Mouse (Mus musculus) kidney, embryonic 15.5 days (tissue): ENCODE data around the gene Tnk2. TPM values are rescaled to one million over a fixed set of nuclear protein-coding genes. Genes with fewer than 3 reads are reported as not detected.
A peak's percentile ranks its signal among the peaks of the same experiment; 100 is the strongest.

Experiments
- ATAC-seq: fragments of 200-750 bp; cut with Nextera tagmentation; replicated peaks from 2 replicates; pipeline ENCODE4 v1.8.0; 2017; ENCODE audit warnings: moderate TSS enrichment; ENCODE audit not compliant: low FRiP score
- H3K27ac ChIP-seq: fragments of 300-500 bp; sonication (generic); 2 replicates; pipeline ENCODE4 v1.5.1; 2015; ENCODE audit warnings: mild to moderate bottlenecking, inconsistent platforms
- H3K27me3 ChIP-seq: fragments of 300-500 bp; sonication (generic); 2 replicates; pipeline ENCODE4 v1.6.1; 2015; ENCODE audit warnings: inconsistent platforms
- H3K36me3 ChIP-seq: fragments of 300-500 bp; sonication (generic); 2 replicates; pipeline ENCODE4 v1.6.1; 2015; ENCODE audit warnings: inconsistent platforms
- H3K4me1 ChIP-seq: fragments of 300-500 bp; sonication (generic); 2 replicates; pipeline ENCODE4 v1.6.1; 2015; ENCODE audit warnings: inconsistent platforms
- H3K4me2 ChIP-seq: fragments of 300-500 bp; sonication (generic); 2 replicates; pipeline ENCODE4 v1.6.1; 2015; ENCODE audit warnings: moderate library complexity, mild to moderate bottlenecking, inconsistent platforms
- H3K4me3 ChIP-seq: fragments of 300-500 bp; sonication (generic); replicated peaks from 2 replicates; pipeline ENCODE4 v1.5.1; 2015; ENCODE audit warnings: mild to moderate bottlenecking, inconsistent platforms
- H3K9ac ChIP-seq: fragments of 300-500 bp; sonication (generic); 2 replicates; pipeline ENCODE4 v1.6.1; 2015; ENCODE audit warnings: mild to moderate bottlenecking, inconsistent platforms
- H3K9me3 ChIP-seq: fragments of 300-500 bp; sonication (generic); replicated peaks from 2 replicates; pipeline ENCODE4 v1.6.1; 2016; ENCODE audit warnings: inconsistent platforms
- WGBS: fragments of 180-500 bp; shearing (Covaris S2); methylation state at CpG from one replicate; pipeline ENCODE4 v1.1.7; 2015; ENCODE audit warnings: mixed read lengths; 5-methylcytosine and 5-hydroxymethylcytosine counted together
- polyA plus RNA-seq: library from polyadenylated mRNA; unstranded; fragments of >200 nt; fragmentation: Nextera tagmentation; extraction: Ambion mirVana; gene quantifications from 2 replicates; pipeline ENCODE4 v1.2.1, GENCODE M21; 2015

The Tnk2 gene
- polyA plus RNA-seq, 1 experiment from 2014 or later = 12.4 TPM

DNA sequence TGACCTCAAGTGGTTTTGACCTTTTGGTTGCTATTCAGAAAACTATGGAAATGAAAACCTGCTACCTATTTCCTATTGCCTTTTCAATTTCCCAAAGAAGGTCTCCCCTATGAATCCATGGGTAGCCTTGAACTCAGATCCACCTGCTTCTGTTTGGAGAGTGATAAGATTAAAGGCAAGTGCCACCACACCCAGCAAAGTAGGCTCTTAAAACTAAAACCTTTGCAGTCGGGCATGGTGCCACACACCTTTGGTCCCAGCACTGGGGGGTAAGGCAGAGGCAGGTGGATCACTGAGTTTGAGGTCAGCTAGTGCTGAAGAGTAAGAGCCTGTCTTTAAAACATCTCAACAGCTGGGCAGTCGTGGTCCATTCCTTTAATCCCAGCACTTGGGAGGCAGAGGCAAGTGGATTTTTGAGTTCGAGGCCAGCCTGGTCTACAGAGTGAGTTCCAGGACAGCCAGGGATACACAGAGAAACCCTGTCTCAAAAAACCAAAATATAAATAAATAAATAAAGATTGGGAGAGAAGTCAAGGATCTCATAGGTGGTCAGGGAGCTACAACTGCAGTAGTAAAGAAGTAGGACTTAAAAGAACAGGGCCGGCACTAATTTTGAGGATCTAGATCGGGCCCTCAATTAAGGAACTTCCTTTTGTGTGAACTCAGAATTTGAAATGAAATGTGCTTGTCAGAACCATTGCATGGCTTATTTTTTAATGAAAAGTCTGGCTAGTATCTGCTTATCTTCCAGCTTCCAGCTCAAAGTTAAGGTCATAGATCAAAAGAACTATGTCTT lies 33.0 kb upstream of the Tnk2 start:
- H3K27me3 ChIP-seq = no peaks in the 10 kb centered on the region
- WGBS = 76% methylated on average over 5 of the region's 5 CpGs
- ATAC-seq = no peak

GRCm38 (mm10) chr16:32612052-32612451 lies 31.6 kb upstream of the Tnk2 start:
- H3K27me3 ChIP-seq = no peaks in the 10 kb centered on the region
- H3K4me2 ChIP-seq = no peak overlapping the region
- WGBS = 88% methylated on average over 1 of the region's 1 CpGs
- no peaks in the 10 kb centered on the region for H3K9me3 ChIP-seq
- no peak for ATAC-seq
- H3K9ac ChIP-seq = no peak overlapping the region
- H3K36me3 ChIP-seq = peaks cover 29% of the 10 kb centered on the region
- peaks cover 13% of the 10 kb centered on the region for H3K4me1 ChIP-seq
- H3K27ac ChIP-seq = no peak overlapping the region
- H3K4me3 ChIP-seq = no peak overlapping the region

More for the DNA sequence above, 33.0 kb upstream of the Tnk2 start:
- peaks cover 13% of the 10 kb centered on the region for H3K4me1 ChIP-seq
- peak overlapping the region; percentile 87 for H3K4me2 ChIP-seq
- H3K36me3 ChIP-seq = peaks cover 18% of the 10 kb centered on the region
- no peak overlapping the region for H3K27ac ChIP-seq
- peak overlapping the region; percentile 87 for H3K4me3 ChIP-seq
- 0 out of 2 replicates have a peak overlapping the region, but pooled peaks have one; percentile 21 for H3K9ac ChIP-seq
- H3K9me3 ChIP-seq = no peaks in the 10 kb centered on the region

DNA sequence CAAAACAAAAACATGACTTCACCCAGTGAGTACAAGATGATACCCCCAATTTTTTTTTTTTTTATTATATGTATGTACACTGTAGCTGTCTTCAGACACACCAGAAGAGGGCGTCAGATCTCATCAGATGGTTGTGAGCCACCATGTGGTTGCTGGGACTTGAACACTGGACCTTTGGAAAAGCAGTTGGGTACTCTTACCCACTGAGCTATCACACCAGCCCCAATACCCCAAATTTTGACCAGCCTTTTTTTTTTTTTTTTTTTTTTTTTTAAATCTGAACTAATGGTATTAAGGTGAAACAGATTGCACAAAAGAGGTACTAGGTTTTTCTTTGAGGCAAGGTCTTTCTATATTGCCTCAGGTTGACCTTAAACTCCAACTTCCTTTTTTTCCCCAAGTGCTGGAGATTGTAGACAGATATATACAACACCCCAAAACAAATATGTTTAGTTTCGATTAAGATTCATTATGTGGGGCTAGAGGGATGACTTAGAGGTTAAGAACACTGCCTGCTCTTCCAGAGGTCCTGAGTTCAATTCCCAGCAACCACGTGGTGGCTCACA lies 30.3 kb upstream of the Tnk2 start:
- 82% methylated on average over 3 of the region's 3 CpGs for WGBS
- no peak overlapping the region for H3K4me3 ChIP-seq

DNA sequence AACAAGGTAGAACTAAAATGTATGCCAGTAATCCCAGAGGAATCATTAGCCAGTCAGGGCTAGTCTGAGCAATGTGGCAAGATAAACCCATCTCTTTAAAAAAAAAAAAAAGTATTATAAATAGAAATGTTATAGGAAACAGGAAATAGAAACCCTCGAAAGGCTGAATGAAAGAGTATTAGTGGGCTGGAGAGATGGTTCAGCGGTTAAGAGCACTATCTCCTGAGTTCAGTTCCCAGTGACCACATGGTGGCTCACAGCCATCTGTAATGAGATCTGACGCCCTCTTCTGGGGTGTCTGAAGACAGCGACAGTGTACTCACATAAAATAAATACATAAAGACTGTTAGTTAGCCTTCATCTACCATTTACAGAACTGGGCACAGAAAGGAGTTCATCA lies 29.6 kb upstream of the Tnk2 start:
- H3K9ac ChIP-seq = no peak overlapping the region
- H3K4me2 ChIP-seq = no peak overlapping the region
- 72% methylated on average over 4 of the region's 4 CpGs for WGBS
- peaks cover 7% of the 10 kb centered on the region for H3K4me1 ChIP-seq
- H3K27ac ChIP-seq = no peak overlapping the region
- no peak overlapping the region for H3K4me3 ChIP-seq
- H3K9me3 ChIP-seq = no peaks in the 10 kb centered on the region
- no peak for ATAC-seq
- no peaks in the 10 kb centered on the region for H3K27me3 ChIP-seq
- peaks cover 45% of the 10 kb centered on the region for H3K36me3 ChIP-seq

More for the DNA sequence above, 30.3 kb upstream of the Tnk2 start:
- peaks cover 39% of the 10 kb centered on the region for H3K36me3 ChIP-seq
- H3K4me2 ChIP-seq = no peak overlapping the region
- H3K9me3 ChIP-seq = no peaks in the 10 kb centered on the region
- peaks cover 7% of the 10 kb centered on the region for H3K4me1 ChIP-seq
- H3K9ac ChIP-seq = no peak overlapping the region
- H3K27me3 ChIP-seq = no peaks in the 10 kb centered on the region
- ATAC-seq = no peak
- H3K27ac ChIP-seq = no peak overlapping the region

GRCm38 (mm10) chr16:32618946-32619345 lies 24.7 kb upstream of the Tnk2 start:
- Histone ChIP-seq H3K4me1 (no peaks in the 10 kb centered on the region), H3K9ac (no peak overlapping the region), H3K4me3 (no peak overlapping the region), H3K9me3 (no peaks in the 10 kb centered on the region), H3K27ac (no peak overlapping the region), H3K4me2 (no peak overlapping the region), H3K36me3 (peaks cover 87% of the 10 kb centered on the region), H3K27me3 (no peaks in the 10 kb centered on the region)
- no peak for ATAC-seq
- 91% methylated on average over 1 of the region's 1 CpGs for WGBS

- no peak overlapping the region for H3K27ac ChIP-seq
- 92% methylated on average over 8 of the region's 8 CpGs for WGBS
- no peaks in the 10 kb centered on the region for H3K27me3 ChIP-seq
- no peak overlapping the region for H3K4me3 ChIP-seq
- no peak overlapping the region for H3K9ac ChIP-seq
- H3K36me3 ChIP-seq = peaks cover 95% of the 10 kb centered on the region
- ATAC-seq = no peak
- no peak overlapping the region for H3K4me2 ChIP-seq
- H3K9me3 ChIP-seq = no peaks in the 10 kb centered on the region
- H3K4me1 ChIP-seq = no peaks in the 10 kb centered on the region
Observed at GRCm38 (mm10) chr16:32628140-32628539, 15.5 kb upstream of the Tnk2 start.

GRCm38 (mm10) chr16:32632328-32632824 lies 11.3 kb upstream of the Tnk2 start:
- H3K27ac ChIP-seq = no peak overlapping the region
- peaks cover 59% of the 10 kb centered on the region for H3K36me3 ChIP-seq
- 94% methylated on average over 4 of the region's 4 CpGs for WGBS
- ATAC-seq = no peak
- no peaks in the 10 kb centered on the region for H3K9me3 ChIP-seq
- no peak overlapping the region for H3K4me3 ChIP-seq
- no peak overlapping the region for H3K9ac ChIP-seq
- H3K4me2 ChIP-seq = no peak overlapping the region
- H3K4me1 ChIP-seq = no peaks in the 10 kb centered on the region
- H3K27me3 ChIP-seq = no peaks in the 10 kb centered on the region

DNA sequence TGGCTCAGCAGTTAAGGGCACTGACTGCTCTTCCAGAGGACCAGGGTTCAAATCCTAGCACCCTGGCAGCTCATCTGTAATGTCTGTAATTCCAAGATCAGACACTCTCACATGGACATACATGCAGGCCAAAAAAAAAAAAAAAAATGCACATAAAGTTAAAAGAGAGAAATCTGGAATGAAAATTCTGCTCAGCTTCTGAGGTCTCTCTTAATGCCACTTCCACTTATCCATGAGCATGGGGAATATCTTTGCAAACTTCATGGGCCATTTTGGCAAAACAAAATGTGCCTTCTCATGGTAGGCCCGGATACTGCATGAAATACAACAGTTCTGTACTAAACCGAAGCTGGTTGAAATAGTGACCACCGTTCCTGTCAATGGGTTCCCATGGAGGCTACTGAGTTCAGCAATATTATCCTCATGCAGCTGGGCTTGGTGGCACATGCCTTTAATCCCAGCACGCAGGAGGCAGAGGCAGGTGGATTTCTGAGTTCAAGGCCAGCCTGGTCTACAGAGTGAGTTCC lies 10.1 kb upstream of the Tnk2 start:
- Histone ChIP-seq H3K36me3 (peaks cover 47% of the 10 kb centered on the region), H3K4me2 (no peak overlapping the region), H3K9me3 (no peaks in the 10 kb centered on the region), H3K9ac (no peak overlapping the region), H3K27ac (no peak overlapping the region), H3K27me3 (no peaks in the 10 kb centered on the region), H3K4me3 (no peak overlapping the region), H3K4me1 (0 out of 2 replicates have a peak, but pooled peaks cover 3% of the 10 kb centered on the region)
- 92% methylated on average over 4 of the region's 4 CpGs for WGBS
- ATAC-seq = no peak

DNA sequence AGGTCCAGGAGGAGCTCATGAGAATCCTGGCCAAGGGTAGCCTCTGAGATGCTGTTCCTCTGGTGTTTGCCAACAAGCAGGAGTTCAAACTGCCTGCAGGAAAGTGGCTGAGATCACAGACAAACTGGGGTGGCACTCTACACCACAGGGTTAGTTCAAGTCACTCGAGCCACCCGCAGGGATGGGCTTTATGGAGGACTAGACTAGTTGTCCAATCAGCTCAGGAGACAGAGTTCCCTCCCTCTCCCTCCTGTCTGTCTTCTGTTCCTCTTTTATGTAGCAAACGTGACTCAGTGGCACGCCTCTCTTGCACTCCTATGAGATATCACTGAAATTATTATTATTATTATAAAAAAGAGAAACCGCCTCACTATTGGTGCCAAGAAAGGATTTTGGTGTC lies 9.5 kb upstream of the Tnk2 start:
- Histone ChIP-seq H3K36me3 (peaks cover 41% of the 10 kb centered on the region), H3K9ac (no peak overlapping the region), H3K9me3 (no peaks in the 10 kb centered on the region), H3K4me1 (0 out of 2 replicates have a peak, but pooled peaks cover 6% of the 10 kb centered on the region), H3K4me3 (no peak overlapping the region), H3K4me2 (no peak overlapping the region), H3K27me3 (no peaks in the 10 kb centered on the region), H3K27ac (no peak overlapping the region)
- WGBS = 88% methylated on average over 5 of the region's 5 CpGs
- ATAC-seq = no peak

DNA sequence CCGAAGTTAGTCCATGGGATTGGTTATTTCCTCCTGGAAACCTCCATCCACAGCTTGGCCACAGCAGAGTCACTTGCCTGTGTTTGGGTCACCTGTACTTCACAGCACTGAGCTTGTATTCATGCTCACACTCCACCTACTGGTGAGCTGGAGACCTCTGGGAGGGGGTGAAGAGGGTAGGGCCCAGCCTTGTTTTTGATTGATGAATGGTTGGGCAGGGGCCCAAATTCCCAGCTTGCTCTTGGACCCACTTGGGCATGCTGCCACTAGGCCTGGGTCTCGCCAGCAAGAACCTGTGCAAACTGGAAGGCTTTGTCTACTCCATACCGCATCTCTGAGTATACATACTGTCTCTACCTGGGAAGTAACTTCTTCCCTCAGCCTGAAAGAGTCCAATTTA lies 8.4 kb upstream of the Tnk2 start:
- H3K4me2 ChIP-seq = no peak overlapping the region
- no peak overlapping the region for H3K4me3 ChIP-seq
- no peak overlapping the region for H3K27ac ChIP-seq
- 0 out of 2 replicates have a peak, but pooled peaks cover 9% of the 10 kb centered on the region for H3K4me1 ChIP-seq
- H3K27me3 ChIP-seq = no peaks in the 10 kb centered on the region
- 71% methylated on average over 3 of the region's 3 CpGs for WGBS
- H3K9ac ChIP-seq = no peak overlapping the region
- no peak for ATAC-seq
- no peaks in the 10 kb centered on the region for H3K9me3 ChIP-seq
- peaks cover 29% of the 10 kb centered on the region for H3K36me3 ChIP-seq

DNA sequence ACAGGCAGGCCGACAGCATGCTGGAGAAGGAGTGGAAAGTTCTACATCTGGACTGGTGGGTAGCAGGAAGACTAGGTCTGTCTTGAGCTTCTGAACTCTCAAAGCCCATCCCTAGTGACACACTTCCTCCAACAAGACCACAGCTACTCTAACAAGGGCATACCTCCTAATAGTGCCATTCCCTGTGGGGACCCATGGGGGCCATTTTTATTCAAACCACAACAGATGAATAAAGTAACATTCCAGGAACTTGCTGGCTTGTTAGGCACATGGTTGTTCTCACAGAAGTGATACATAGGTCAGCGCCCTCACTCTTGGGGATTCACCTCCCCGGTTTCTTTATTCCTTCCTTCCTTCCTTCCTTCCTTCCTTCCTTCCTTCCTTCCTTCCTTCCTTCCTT lies 7.3 kb upstream of the Tnk2 start:
- no peaks in the 10 kb centered on the region for H3K27me3 ChIP-seq
- no peak for ATAC-seq
- WGBS = 80% methylated on average over 3 of the region's 3 CpGs

DNA sequence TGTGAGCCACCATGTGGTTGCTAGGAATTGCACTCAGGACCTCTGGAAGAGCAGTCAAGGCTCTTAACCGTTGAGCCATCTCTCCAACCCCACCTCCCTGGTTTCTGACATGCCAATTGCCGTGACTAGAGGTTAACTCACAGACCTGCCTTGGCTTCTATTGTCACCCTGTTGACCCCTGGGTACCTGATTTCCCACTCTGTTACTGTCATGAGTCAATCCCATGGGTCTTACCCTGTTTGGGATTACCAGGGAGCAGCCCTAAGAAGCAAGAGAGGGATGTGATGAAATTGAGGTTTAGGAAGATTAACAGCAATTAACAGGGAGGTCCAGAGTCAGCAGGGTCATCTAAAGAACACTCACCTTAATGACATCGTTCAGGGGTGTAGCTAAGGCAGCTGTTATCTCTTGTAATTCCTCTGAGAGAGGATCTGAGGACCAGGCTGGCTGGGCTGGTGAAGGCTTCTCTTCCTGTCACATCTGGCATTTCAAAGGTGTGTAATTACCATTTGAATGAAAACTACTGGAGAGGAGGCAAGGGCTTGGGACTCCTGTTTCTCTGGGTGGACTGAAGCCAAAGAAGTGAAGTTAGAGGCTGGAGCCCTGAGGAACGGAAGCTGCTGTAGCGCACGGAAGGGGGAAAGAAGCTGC lies 6.7 kb upstream of the Tnk2 start:
- Histone ChIP-seq H3K27me3 (no peaks in the 10 kb centered on the region), H3K4me3 (no peak overlapping the region), H3K27ac (no peak overlapping the region), H3K9me3 (no peaks in the 10 kb centered on the region), H3K4me1 (peaks cover 16% of the 10 kb centered on the region), H3K9ac (no peak overlapping the region), H3K4me2 (no peak overlapping the region), H3K36me3 (peaks cover 14% of the 10 kb centered on the region)
- WGBS = 29% methylated on average over 6 of the region's 6 CpGs
- ATAC-seq = no peak

More for the DNA sequence above, 7.3 kb upstream of the Tnk2 start:
- Histone ChIP-seq H3K4me3 (no peak overlapping the region), H3K27ac (no peak overlapping the region), H3K36me3 (peaks cover 19% of the 10 kb centered on the region), H3K9ac (no peak overlapping the region), H3K9me3 (no peaks in the 10 kb centered on the region), H3K4me2 (no peak overlapping the region), H3K4me1 (peaks cover 9% of the 10 kb centered on the region; the same call in 1 of the 2 replicates)
